ENCODE assay signal across 10 mouse cellular contexts in the genomic region with DNA sequence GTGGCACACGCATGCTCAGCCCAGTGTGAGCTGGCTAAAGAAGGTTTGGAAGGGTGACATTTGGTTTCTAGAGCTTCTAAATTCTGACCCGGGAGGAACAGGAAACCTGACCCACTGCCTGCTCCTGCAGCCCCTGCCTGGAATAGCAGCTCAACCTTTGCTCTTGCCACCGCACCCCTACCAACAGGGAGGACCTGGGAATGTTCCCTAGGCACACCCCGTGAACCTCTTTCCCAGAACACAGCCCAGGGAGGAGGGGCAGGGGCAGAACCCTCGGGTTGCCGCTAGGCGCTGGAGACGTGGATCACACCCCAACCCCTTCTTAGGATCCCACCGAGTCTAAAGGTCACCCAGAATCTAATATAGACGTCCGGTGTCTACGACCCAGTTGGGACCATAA. TPM values are rescaled to one million over a fixed set of nuclear protein-coding genes. Genes with fewer than 3 reads are reported as not detected.
A peak's percentile ranks its signal among the peaks of the same experiment; 100 is the strongest.
DNase-seq lines count a peak whose midpoint lies in the region; ATAC-seq and TF ChIP-seq lines count a peak whose summit lies in the region.
"Had no signal": no experiment of that assay in that cellular context is flagged by ENCODE, and none has a peak within 500 bp of the region (broad histone marks: within the 10 kb centered on the region; RNA-seq: fewer than 3 reads in every experiment).

No protein-coding gene starts in this region.

- 52% methylated on average over 12 of the region's 12 CpGs for WGBS in heart, embryonic 11.5 days (ENCODE audit: insufficient replicate concordance)
- 73% methylated on average over 12 of the region's 12 CpGs for WGBS in intestine, embryonic 14.5 days

- peak overlapping the region; percentile 64 for H3K4me3 ChIP-seq in heart, embryonic 11.5 days (ENCODE audit: low read depth, low read length)
- H3K4me3 ChIP-seq in testis, adult 2 months (ENCODE audit: control insufficient read depth, low read depth, low read length): peak overlapping the region; percentile 91
- H3K4me3 ChIP-seq in intestine, embryonic 14.5 days (ENCODE audit: low read depth, low read length): no peak overlapping the region

- H3K27me3 ChIP-seq in heart, embryonic 11.5 days (ENCODE audit: control insufficient read depth, insufficient read depth, low read length): no peaks in the 10 kb centered on the region
- H3K27me3 ChIP-seq in testis, adult 2 months (ENCODE audit: control insufficient read depth, insufficient read depth, low read length): no peaks in the 10 kb centered on the region
- no peaks in the 10 kb centered on the region for H3K27me3 ChIP-seq in intestine, embryonic 14.5 days (replicated peaks; ENCODE audit: control insufficient read depth, insufficient read depth, low read length)

- peak overlapping the region; percentile 82 for H3K27ac ChIP-seq in heart, embryonic 11.5 days (ENCODE audit: low read depth, low read length)
- no peak overlapping the region for H3K27ac ChIP-seq in testis, adult 2 months (ENCODE audit: control insufficient read depth, insufficient read depth, low read depth, low read length)
- no peak overlapping the region for H3K27ac ChIP-seq in intestine, embryonic 14.5 days (ENCODE audit: low read depth)

- H3K4me1 ChIP-seq in heart, embryonic 11.5 days (ENCODE audit: control insufficient read depth, insufficient read depth, low read length): peaks cover 15% of the 10 kb centered on the region
- H3K4me1 ChIP-seq in testis, adult 2 months (ENCODE audit: control insufficient read depth, insufficient read depth, low read length): peaks cover 16% of the 10 kb centered on the region
- peaks cover 6% of the 10 kb centered on the region; the same call in 1 of the 2 replicates for H3K4me1 ChIP-seq in intestine, embryonic 14.5 days (replicated peaks; ENCODE audit: control insufficient read depth, insufficient read depth, low read length)

- intact Hi-C loops in heart, postnatal 25 days (cut with DNase I): no loop called here

- peak overlapping the region; percentile 85 for H3K9ac ChIP-seq in heart, embryonic 11.5 days (ENCODE audit: low read depth, low read length)
- H3K9ac ChIP-seq in intestine, embryonic 14.5 days (ENCODE audit: low read length): no peak overlapping the region

- no peak for ATAC-seq in heart, embryonic 11.5 days (replicated peaks; ENCODE audit: insufficient number of reproducible peaks, low FRiP score, low TSS enrichment)
- ATAC-seq in intestine, embryonic 14.5 days (replicated peaks; ENCODE audit: low FRiP score, low TSS enrichment, low read depth): peak; percentile 31; the same call in 1 of the 2 replicates
- ATAC-seq in activated CD4-positive, CD25-positive, alpha-beta regulatory T cell, adult 4 months: no peak
- ATAC-seq: CD4-positive, CD25-positive, alpha-beta regulatory T cell, adult 4 months had no signal

- H3K4me2 ChIP-seq in heart, embryonic 11.5 days: peak overlapping the region; percentile 72
- H3K4me2 ChIP-seq in intestine, embryonic 14.5 days (ENCODE audit: low read length): no peak overlapping the region

- H3K9me3 ChIP-seq in heart, embryonic 11.5 days (replicated peaks; ENCODE audit: control insufficient read depth, low read length): no peaks in the 10 kb centered on the region
- no peaks in the 10 kb centered on the region for H3K9me3 ChIP-seq in intestine, embryonic 14.5 days (ENCODE audit: control insufficient read depth, low read length)

- no peak for DNase-seq in heart, postnatal 25 days (ENCODE audit: low spot score)
- no peak for DNase-seq in testis, postnatal 14 days (ENCODE audit: low spot score)
- no peak for DNase-seq in intestine, embryonic 14.5 days (ENCODE audit: low spot score)
- no peak for DNase-seq in layer of hippocampus, adult 9-10 months (ENCODE audit: low spot score)
- DNase-seq in lung, postnatal 36 days: no peak

- H3K36me3 ChIP-seq in heart, embryonic 11.5 days (ENCODE audit: control insufficient read depth, insufficient read depth, low read length): peaks cover 14% of the 10 kb centered on the region; the same call in 1 of the 2 replicates
- no peaks in the 10 kb centered on the region; the same call in 1 of the 2 replicates for H3K36me3 ChIP-seq in testis, adult 2 months (ENCODE audit: control insufficient read depth, insufficient read depth, low read length)
- H3K36me3 ChIP-seq in intestine, embryonic 14.5 days (ENCODE audit: control insufficient read depth, insufficient read depth, low read length): peaks cover 42% of the 10 kb centered on the region

- TF ChIP-seq POLR2A in testis, adult 2 months (IDR thresholded peaks at IDR 0.05; ENCODE audit: control insufficient read depth, low read depth, low read length): no peak

- TF ChIP-seq CTCF in testis, adult 2 months (IDR thresholded peaks at IDR 0.05; ENCODE audit: control insufficient read depth, insufficient read depth, insufficient replicate concordance, low read depth, low read length): no peak

RNA-seq across cellular contexts. Expression of a gene that starts 1.5 kb away (rescaled TPM):
- polyA plus RNA-seq in heart, embryonic 11.5 days (2014; fragmentation: Nextera tagmentation; extraction: Ambion mirVana): 761 and 811 TPM in 2 replicates
- 100 to 1,000 TPM; 914 to 924 TPM for total RNA-seq in heart, postnatal 25 days (2021)
- polyA plus RNA-seq in testis, adult 2 months (2012; rRNA removed): 1,767 and 1,838 TPM in 2 replicates
- polyA plus RNA-seq in intestine, embryonic 14.5 days (2014; fragmentation: Nextera tagmentation; extraction: Ambion mirVana): 2.0 and 2.4 TPM in 2 replicates
- polyA plus RNA-seq in activated CD4-positive, CD25-positive, alpha-beta regulatory T cell, adult 4 months (2017; shearing (Covaris generic)): 1 to 10 TPM; 1.3 to 1.5 TPM
- total RNA-seq: megakaryocyte, adult 5-6 weeks had no signal

RNA-seq across cellular contexts. Expression of a gene that starts 13.7 kb away (rescaled TPM):
- 88.3 and 90.3 TPM in 2 replicates for polyA plus RNA-seq in heart, embryonic 11.5 days (2014; fragmentation: Nextera tagmentation; extraction: Ambion mirVana)
- total RNA-seq in heart, postnatal 25 days (2021): 10 to 100 TPM; 26.1 to 27.2 TPM
- 19.6 and 22.3 TPM in 2 replicates for polyA plus RNA-seq in testis, adult 2 months (2012; rRNA removed)
- 116 and 126 TPM in 2 replicates for polyA plus RNA-seq in intestine, embryonic 14.5 days (2014; fragmentation: Nextera tagmentation; extraction: Ambion mirVana)
- polyA plus RNA-seq in activated CD4-positive, CD25-positive, alpha-beta regulatory T cell, adult 4 months (2017; shearing (Covaris generic)): 100 to 1,000 TPM; 119 to 149 TPM

RNA-seq across cellular contexts. Expression of a gene that starts 35.8 kb away (rescaled TPM):
- 5.1 and 5.7 TPM in 2 replicates for polyA plus RNA-seq in heart, embryonic 11.5 days (2014; fragmentation: Nextera tagmentation; extraction: Ambion mirVana)
- 1 to 10 TPM; 3.0 to 3.6 TPM for total RNA-seq in heart, postnatal 25 days (2021)
- polyA plus RNA-seq in testis, adult 2 months (2012; rRNA removed): 2.3 and 3.0 TPM in 2 replicates
- polyA plus RNA-seq in intestine, embryonic 14.5 days (2014; fragmentation: Nextera tagmentation; extraction: Ambion mirVana): 10.2 and 10.8 TPM in 2 replicates
- 10 to 100 TPM; 20.6 to 22.5 TPM for polyA plus RNA-seq in activated CD4-positive, CD25-positive, alpha-beta regulatory T cell, adult 4 months (2017; shearing (Covaris generic))

RNA-seq across cellular contexts. Expression of a gene that starts 39.8 kb away (rescaled TPM):
- polyA plus RNA-seq in heart, embryonic 11.5 days (2014; fragmentation: Nextera tagmentation; extraction: Ambion mirVana): 14.2 and 18.7 TPM in 2 replicates
- 10 to 100 TPM; 56.7 to 68.6 TPM for total RNA-seq in heart, postnatal 25 days (2021)
- polyA plus RNA-seq in testis, adult 2 months (2012; rRNA removed): 7.6 and 8.8 TPM in 2 replicates
- polyA plus RNA-seq in intestine, embryonic 14.5 days (2014; fragmentation: Nextera tagmentation; extraction: Ambion mirVana): 17.6 and 18.2 TPM in 2 replicates
- polyA plus RNA-seq in activated CD4-positive, CD25-positive, alpha-beta regulatory T cell, adult 4 months (2017; shearing (Covaris generic)): 1 to 10 TPM; 3.7 to 6.1 TPM

RNA-seq across cellular contexts. Expression of a gene that starts 59.7 kb away (rescaled TPM):
- polyA plus RNA-seq in heart, embryonic 11.5 days (2014; fragmentation: Nextera tagmentation; extraction: Ambion mirVana): 21.4 and 27.7 TPM in 2 replicates
- total RNA-seq in heart, postnatal 25 days (2021): 10 to 100 TPM; 18.5 to 23.3 TPM
- 5.9 and 8.6 TPM in 2 replicates for polyA plus RNA-seq in testis, adult 2 months (2012; rRNA removed)
- 37.6 and 37.9 TPM in 2 replicates for polyA plus RNA-seq in intestine, embryonic 14.5 days (2014; fragmentation: Nextera tagmentation; extraction: Ambion mirVana)
- under 1 TPM in 1 of 2 experiments, not detected in 1; 0.56 TPM for polyA plus RNA-seq in activated CD4-positive, CD25-positive, alpha-beta regulatory T cell, adult 4 months (2017; shearing (Covaris generic))

Comparison
In these comparisons a context has a peak if more than half of its experiments do, and no peak if none do; other contexts are left out.
1. RNA of a gene that starts 1.5 kb away (polyA plus RNA-seq): 1,767 to 1,838 TPM in testis, adult 2 months and 761 to 811 TPM in heart, embryonic 11.5 days; 2.0 to 2.4 TPM in intestine, embryonic 14.5 days and 1.3 to 1.5 TPM in activated CD4-positive, CD25-positive, alpha-beta regulatory T cell, adult 4 months; every median in the first group is over 100 times any median in the second.